16 mouse cellular contexts compared by ENCODE assay signal in genomic region chr12:51811388-51812140, GRCm38 (mm10). TPM values are rescaled to one million over a fixed set of nuclear protein-coding genes. Genes with fewer than 3 reads are reported as not detected.
A peak's percentile ranks its signal among the peaks of the same experiment; 100 is the strongest.
DNase-seq lines count a peak whose midpoint lies in the region; ATAC-seq and TF ChIP-seq lines count a peak whose summit lies in the region.
"Had no signal": no experiment of that assay in that cellular context is flagged by ENCODE, and none has a peak within 500 bp of the region (broad histone marks: within the 10 kb centered on the region; RNA-seq: fewer than 3 reads in every experiment).

No protein-coding gene starts in this region.

- no peak overlapping the region for H3K4me3 ChIP-seq in hindbrain, postnatal 0 days (ENCODE audit: low read length)
- H3K4me3 ChIP-seq: heart, embryonic 10.5 days; intestine, embryonic 15.5 days had no signal

- H3K4me1 ChIP-seq in hindbrain, postnatal 0 days (ENCODE audit: insufficient read depth, low read length), result no peaks in the 10 kb centered on the region
- H3K4me1 ChIP-seq: heart, embryonic 10.5 days; intestine, embryonic 15.5 days had no signal

- no peak overlapping the region for H3K4me2 ChIP-seq in hindbrain, postnatal 0 days (ENCODE audit: low read depth, low read length)
- H3K4me2 ChIP-seq: intestine, embryonic 15.5 days; midbrain, embryonic 11.5 days had no signal

- H3K27me3 ChIP-seq in hindbrain, postnatal 0 days (ENCODE audit: insufficient read depth, low read length), result no peaks in the 10 kb centered on the region
- H3K27me3 ChIP-seq: intestine, embryonic 15.5 days had no signal

- no peak overlapping the region for H3K27ac ChIP-seq in hindbrain, postnatal 0 days
- H3K27ac ChIP-seq: heart, embryonic 10.5 days; intestine, embryonic 15.5 days had no signal

- TF ChIP-seq CTCF in hindbrain, postnatal 0 days (IDR thresholded peaks at IDR 0.05; ENCODE audit: low read depth), result no peak

- 61% methylated on average over 5 of the region's 5 CpGs for WGBS in hindbrain, postnatal 0 days

- H3K36me3 ChIP-seq in hindbrain, postnatal 0 days (ENCODE audit: insufficient read depth, low read length), result no peaks in the 10 kb centered on the region

- intact Hi-C loops in left cerebral cortex, postnatal 4 days (cut with DNase I), result no loop called here

- ATAC-seq in common myeloid progenitor, adult 5-6 weeks (replicated peaks; ENCODE audit: low read depth, poor library complexity, severe bottlenecking), result peak; percentile 59
- ATAC-seq in megakaryocyte, adult 5-6 weeks (ENCODE audit: poor library complexity, severe bottlenecking), result peak; percentile 78
- ATAC-seq in hindbrain, postnatal 0 days, result no peak
- ATAC-seq: intestine, embryonic 15.5 days had no signal

- peak; percentile 38 for DNase-seq in adrenal gland, adult 2 months
- no peak for DNase-seq in adrenal gland, postnatal 10 days
- peak; percentile 54 for DNase-seq in 3134 (ENCODE audit: extremely low read depth, insufficient read length, low spot score)
- no peak for DNase-seq in left cerebral cortex, postnatal 4 days
- no peak for DNase-seq in hindbrain, postnatal 0 days (ENCODE audit: low spot score)
- no peak for DNase-seq in layer of hippocampus, postnatal 36 days
- DNase-seq: cerebellum, adult 11-12 months; kidney, postnatal 25 days; lung, adult 18-20 months; right cerebral cortex, postnatal 25 days; thymus, adult 2 months had no signal

- no peak overlapping the region for H3K9ac ChIP-seq in hindbrain, postnatal 0 days (replicated peaks; ENCODE audit: low read length)
- H3K9ac ChIP-seq: intestine, embryonic 15.5 days had no signal

- H3K9me3 ChIP-seq in hindbrain, postnatal 0 days (ENCODE audit: low read length), result no peaks in the 10 kb centered on the region
- H3K9me3 ChIP-seq: heart, embryonic 10.5 days; intestine, embryonic 15.5 days had no signal

RNA-seq across cellular contexts. Expression of gene Hectd1, which starts 17.8 kb away (rescaled TPM):
- 10 to 100 TPM; 70.7 to 81.7 TPM for total RNA-seq in adrenal gland, adult 2 months (2021)
- 6.3 and 8.0 TPM in 2 replicates for polyA plus RNA-seq in adrenal gland, adult 2 months (2012; rRNA removed)
- total RNA-seq in adrenal gland, postnatal 10 days (2021), result 10 to 100 TPM; 80.1 to 89.3 TPM
- total RNA-seq in common myeloid progenitor, adult 5-6 weeks (2017), result 130 and 143 TPM in 2 replicates
- total RNA-seq in megakaryocyte, adult 5-6 weeks (2015), result 47.5 and 49.2 TPM in 2 replicates
- 89.7 and 96.1 TPM in 2 replicates for total RNA-seq in megakaryocyte, adult 5-6 weeks (2017)
- 10 to 100 TPM; 93.8 to 99.4 TPM for total RNA-seq in left cerebral cortex, postnatal 4 days (2021)
- total RNA-seq in hindbrain, postnatal 0 days (2014; rRNA removed), result 67.1 and 68.5 TPM in 2 replicates
- 28.0 and 28.4 TPM in 2 replicates for polyA plus RNA-seq in hindbrain, postnatal 0 days (2015; fragmentation: Nextera tagmentation; extraction: Ambion mirVana)
- 10 to 100 TPM; 84.0 to 85.7 TPM for total RNA-seq in layer of hippocampus, postnatal 36 days (2021)

Comparison
In these comparisons a context has a peak if more than half of its experiments do, and no peak if none do; other contexts are left out.
1. DNase-seq: peak in adrenal gland, adult 2 months (single experiment) and 3134 (single experiment); none in adrenal gland, postnatal 10 days (single experiment), left cerebral cortex, postnatal 4 days (single experiment), hindbrain, postnatal 0 days (single experiment) and layer of hippocampus, postnatal 36 days (0 of 2).